Mouse (Mus musculus) kidney, adult 2 months (tissue): ENCODE data around the gene Pdpn. TPM values are rescaled to one million over a fixed set of nuclear protein-coding genes. Genes with fewer than 3 reads are reported as not detected.

Experiments
- DNase-seq: peaks from one replicate; pipeline ENCODE4 v3.0.0; 2021
- H3K27ac ChIP-seq: fragments of 200-500 bp; 2 replicates; pipeline ENCODE4 v1.5.1; 2012; ENCODE audit warnings: low read depth, low read length, control low read depth, inconsistent platforms; ENCODE audit not compliant: insufficient read depth
- H3K27me3 ChIP-seq: fragments of 200-500 bp; replicated peaks from 2 replicates; pipeline ENCODE4 v1.6.1; 2012; ENCODE audit warnings: mild to moderate bottlenecking, moderate library complexity, low read length, inconsistent platforms; ENCODE audit not compliant: control insufficient read depth, insufficient read depth
- H3K36me3 ChIP-seq: fragments of 200-500 bp; 2 replicates; pipeline ENCODE4 v1.6.1; 2012; ENCODE audit warnings: mild to moderate bottlenecking, moderate library complexity, low read length, inconsistent platforms; ENCODE audit not compliant: control insufficient read depth, insufficient read depth
- H3K4me1 ChIP-seq: fragments of 200-500 bp; 2 replicates; pipeline ENCODE4 v1.6.1; 2011; ENCODE audit warnings: low read length; ENCODE audit not compliant: control insufficient read depth, insufficient read depth
- H3K4me3 ChIP-seq: fragments of 200-500 bp; 2 replicates; pipeline ENCODE4 v1.5.1; 2011; ENCODE audit warnings: mild to moderate bottlenecking, low read depth, low read length, control low read depth; ENCODE audit not compliant: insufficient read depth
- CTCF ChIP-seq: fragments of 200-500 bp; conservative IDR thresholded peaks from 2 replicates; pipeline ENCODE4 v1.5.1; 2011; ENCODE audit warnings: low read depth, mild to moderate bottlenecking, control low read depth, low read length, moderate library complexity, mixed read lengths; ENCODE audit not compliant: insufficient read depth, insufficient read length
- POLR2A ChIP-seq: fragments of 200-500 bp; IDR thresholded peaks from one replicate; pipeline ENCODE4 v1.6.1; 2011; ENCODE audit warnings: low read depth, low read length, control low read depth
- WGBS: fragments of 180-500 bp; shearing (Covaris S2); methylation state at CpG from one replicate; pipeline ENCODE4 v1.1.7; 2018; 5-methylcytosine and 5-hydroxymethylcytosine counted together
- polyA plus RNA-seq: library from polyadenylated mRNA; depleted of rRNA; stranded (reverse); fragments of >200 nt; gene quantifications from 2 replicates; pipeline ENCODE4 v1.2.3, GENCODE M21; 2012

The Pdpn gene
- polyA plus RNA-seq, 1 experiment, result 4.5 TPM

GRCm38 (mm10) chr4:143239117-143239516 is 60.2 kb downstream of the Pdpn start:
- DNase-seq, result no peak
- no peaks in the 10 kb centered on the region for H3K27me3 ChIP-seq
- no peaks in the 10 kb centered on the region for H3K36me3 ChIP-seq
- H3K4me1 ChIP-seq, result no peaks in the 10 kb centered on the region; the same call in 1 of the 2 replicates
- TF ChIP-seq CTCF (no peak), POLR2A (no peak)
- H3K27ac ChIP-seq, result no peak overlapping the region
- WGBS, result 96% methylated on average over 5 of the region's 5 CpGs
- H3K4me3 ChIP-seq, result no peak overlapping the region

DNA sequence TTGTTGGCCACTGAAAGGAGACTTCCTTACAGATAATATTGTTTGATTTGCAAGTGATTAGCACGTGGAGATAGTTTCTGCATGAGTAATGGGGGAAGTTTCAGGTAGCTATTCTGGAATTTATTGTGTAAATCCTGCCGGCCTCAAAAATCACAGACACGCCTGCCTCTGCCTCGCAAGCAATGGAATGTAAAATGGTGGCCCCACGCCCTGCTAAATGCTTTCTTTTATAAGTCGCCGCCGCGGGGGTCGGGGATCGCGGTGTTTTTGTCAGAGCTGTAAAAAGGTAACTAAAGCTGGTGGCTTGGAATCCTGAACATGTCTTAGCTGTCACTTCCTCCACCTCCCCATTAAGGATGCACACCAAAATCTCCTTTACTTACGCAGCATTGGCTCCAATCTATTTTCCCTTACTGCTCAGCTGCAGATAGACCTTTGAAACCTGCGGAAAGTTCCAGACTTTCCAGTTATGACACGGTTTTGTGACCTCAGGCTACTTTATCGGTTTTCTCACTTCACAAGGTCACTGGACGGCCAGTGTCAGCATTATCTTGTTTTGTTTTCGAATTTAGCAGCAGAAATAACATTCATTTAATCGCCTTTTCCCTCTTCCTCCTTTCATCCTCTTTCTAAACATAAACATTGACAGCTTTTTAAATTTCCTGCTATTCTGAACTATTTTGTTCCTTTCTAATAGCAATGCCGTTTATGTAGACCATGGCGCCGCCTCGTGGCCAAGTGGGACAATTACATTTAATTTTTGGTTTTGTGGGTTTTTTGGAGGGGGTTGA is 60.9 kb downstream of the Pdpn start:
- H3K27ac ChIP-seq, result no peak overlapping the region
- H3K4me1 ChIP-seq, result no peaks in the 10 kb centered on the region; the same call in 1 of the 2 replicates
- H3K4me3 ChIP-seq, result no peak overlapping the region
- DNase-seq, result peak; percentile 56
- H3K27me3 ChIP-seq, result no peaks in the 10 kb centered on the region
- H3K36me3 ChIP-seq, result no peaks in the 10 kb centered on the region
- WGBS, result 7% methylated on average over 23 of the region's 23 CpGs
- TF ChIP-seq POLR2A (no peak), CTCF (peak; percentile 78)

DNA sequence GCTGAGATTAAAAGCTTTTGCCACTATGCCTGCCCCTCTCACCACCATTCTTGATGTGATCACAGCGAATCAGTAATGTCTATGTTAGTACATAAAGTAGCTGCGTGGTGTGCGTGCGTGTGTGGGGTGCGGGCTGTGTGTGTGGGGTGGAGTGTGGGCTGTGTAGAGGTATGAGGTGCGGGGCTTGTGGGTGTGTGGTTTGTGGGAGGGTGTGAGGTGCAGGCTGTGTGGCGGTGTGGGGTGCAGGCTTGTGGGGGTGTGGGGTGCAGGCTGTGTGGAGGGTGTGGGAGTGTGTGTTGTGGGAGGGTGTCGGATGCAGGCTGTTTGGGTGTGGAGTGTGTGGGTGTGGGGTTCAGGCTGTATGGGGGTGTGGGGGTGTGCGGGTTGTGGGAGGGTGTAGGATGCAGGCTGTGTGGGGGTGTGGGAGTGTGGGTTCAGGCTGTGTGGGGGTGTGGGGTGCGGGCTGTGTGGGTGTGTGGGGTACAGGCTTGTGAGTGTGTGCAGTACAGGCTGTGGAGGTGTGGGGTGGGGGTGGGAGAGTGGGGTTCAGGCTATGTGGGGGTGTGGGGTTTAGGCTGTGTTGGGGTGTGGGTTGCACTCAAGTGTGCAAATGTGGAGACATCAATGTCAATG is 67.5 kb downstream of the Pdpn start:
- H3K36me3 ChIP-seq, result no peaks in the 10 kb centered on the region
- TF ChIP-seq CTCF, result no peak
- TF ChIP-seq POLR2A, result no peak
- no peaks in the 10 kb centered on the region for H3K27me3 ChIP-seq
- 87% methylated on average over 10 of the region's 10 CpGs for WGBS
- no peak for DNase-seq
- no peak overlapping the region for H3K4me3 ChIP-seq
- no peak overlapping the region for H3K27ac ChIP-seq
- H3K4me1 ChIP-seq, result no peaks in the 10 kb centered on the region

DNA sequence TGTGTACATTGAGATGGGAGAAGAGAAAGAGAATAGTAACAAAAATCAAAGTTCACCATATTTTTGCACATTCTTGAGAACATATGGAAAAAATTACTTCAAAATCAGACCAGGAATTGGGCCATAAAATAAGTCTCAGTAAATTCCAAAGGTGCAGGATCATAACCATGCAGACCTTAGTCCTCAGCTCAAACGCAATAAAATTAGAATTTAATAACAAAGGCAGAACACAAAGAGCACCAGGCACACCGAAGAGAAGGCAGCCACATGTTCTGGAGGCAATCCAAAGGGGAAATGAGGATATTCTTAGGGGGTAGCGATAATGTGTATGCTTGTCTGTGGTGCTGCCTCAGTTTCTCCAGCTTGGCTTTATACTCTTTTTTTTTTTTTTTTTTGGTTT is 68.3 kb downstream of the Pdpn start:
- Histone ChIP-seq H3K36me3 (no peaks in the 10 kb centered on the region), H3K27me3 (no peaks in the 10 kb centered on the region), H3K27ac (no peak overlapping the region), H3K4me3 (no peak overlapping the region), H3K4me1 (no peaks in the 10 kb centered on the region)
- DNase-seq, result no peak
- WGBS, result 72% methylated on average over 3 of the region's 3 CpGs
- TF ChIP-seq CTCF (no peak), POLR2A (no peak)

GRCm38 (mm10) chr4:143227976-143228375 is 71.4 kb downstream of the Pdpn start:
- no peak for TF ChIP-seq POLR2A
- 63% methylated on average over 5 of the region's 5 CpGs for WGBS
- peak; percentile 36 for DNase-seq
- Histone ChIP-seq H3K36me3 (no peaks in the 10 kb centered on the region), H3K27me3 (no peaks in the 10 kb centered on the region), H3K4me1 (no peaks in the 10 kb centered on the region), H3K4me3 (no peak overlapping the region), H3K27ac (no peak overlapping the region)

- H3K27me3 ChIP-seq, result no peaks in the 10 kb centered on the region
These were observed 73.5 kb downstream of the Pdpn start for GRCm38 (mm10) chr4:143225886-143226285.

DNA sequence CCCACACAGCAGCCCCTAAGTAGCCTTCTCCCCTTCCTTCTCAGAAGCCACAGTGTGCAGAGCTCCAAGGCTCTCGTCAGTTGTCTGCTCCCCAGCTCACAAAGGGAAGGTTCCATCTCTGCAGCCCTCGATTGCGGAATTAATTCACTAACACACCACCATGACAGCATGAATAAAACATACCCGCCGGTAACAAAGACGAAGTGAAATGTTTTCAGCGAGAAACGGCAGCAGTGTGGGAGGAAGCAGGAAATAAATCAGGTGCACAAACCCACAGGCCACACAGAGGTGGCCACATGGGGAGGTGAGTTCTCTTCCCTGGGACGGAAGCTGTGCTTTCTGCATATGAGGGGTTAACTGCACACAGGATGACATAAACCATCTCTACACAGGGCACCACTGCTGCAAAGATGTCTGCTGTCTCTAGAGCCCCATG is 80.0 kb downstream of the Pdpn start:
- 27% methylated on average over 9 of the region's 9 CpGs for WGBS
- DNase-seq, result no peak
- no peak overlapping the region for H3K4me3 ChIP-seq
- no peaks in the 10 kb centered on the region for H3K36me3 ChIP-seq
- TF ChIP-seq CTCF, result no peak
- no peak overlapping the region for H3K27ac ChIP-seq
- H3K27me3 ChIP-seq, result no peaks in the 10 kb centered on the region
- no peaks in the 10 kb centered on the region for H3K4me1 ChIP-seq

More at GRCm38 (mm10) chr4:143225886-143226285, 73.5 kb downstream of the Pdpn start:
- Histone ChIP-seq H3K27ac (no peak overlapping the region), H3K4me1 (no peaks in the 10 kb centered on the region), H3K36me3 (no peaks in the 10 kb centered on the region), H3K4me3 (no peak overlapping the region)
- DNase-seq, result no peak
- WGBS, result 65% methylated on average over 9 of the region's 9 CpGs
- TF ChIP-seq POLR2A, result no peak
- no peak for TF ChIP-seq CTCF
